Mouse (Mus musculus): ENCODE measurements around the gene Plin1.

GRCm38 (mm10) chr7:79738913-79739312 lies 6.2 kb upstream of the Plin1 start:
- TF ChIP-seq CTCF (IDR thresholded peaks at IDR 0.05; ENCODE audit: control insufficient read depth, insufficient read depth, insufficient read length) (no peak), FOSL1 (IDR thresholded peaks at IDR 0.05; ENCODE audit: insufficient read depth, low read length, poor library complexity, severe bottlenecking) (no peak), MAX (IDR thresholded peaks at IDR 0.05) (no peak), USF1 (IDR thresholded peaks at IDR 0.05; ENCODE audit: low read depth) (no peak), CEBPB (IDR thresholded peaks at IDR 0.05; ENCODE audit: low read depth) (no peak), MYOD1 (IDR thresholded peaks at IDR 0.05; ENCODE audit: control insufficient read depth, insufficient read length, low read depth) (no peak)
